Mouse (Mus musculus): ENCODE data around the gene Hsf4. TPM values are rescaled to one million over a fixed set of nuclear protein-coding genes. Genes with fewer than 3 reads are reported as not detected.

The Hsf4 gene
- polyA plus RNA-seq, 1 experiment from 2014 or later, result 0.11 TPM

DNA sequence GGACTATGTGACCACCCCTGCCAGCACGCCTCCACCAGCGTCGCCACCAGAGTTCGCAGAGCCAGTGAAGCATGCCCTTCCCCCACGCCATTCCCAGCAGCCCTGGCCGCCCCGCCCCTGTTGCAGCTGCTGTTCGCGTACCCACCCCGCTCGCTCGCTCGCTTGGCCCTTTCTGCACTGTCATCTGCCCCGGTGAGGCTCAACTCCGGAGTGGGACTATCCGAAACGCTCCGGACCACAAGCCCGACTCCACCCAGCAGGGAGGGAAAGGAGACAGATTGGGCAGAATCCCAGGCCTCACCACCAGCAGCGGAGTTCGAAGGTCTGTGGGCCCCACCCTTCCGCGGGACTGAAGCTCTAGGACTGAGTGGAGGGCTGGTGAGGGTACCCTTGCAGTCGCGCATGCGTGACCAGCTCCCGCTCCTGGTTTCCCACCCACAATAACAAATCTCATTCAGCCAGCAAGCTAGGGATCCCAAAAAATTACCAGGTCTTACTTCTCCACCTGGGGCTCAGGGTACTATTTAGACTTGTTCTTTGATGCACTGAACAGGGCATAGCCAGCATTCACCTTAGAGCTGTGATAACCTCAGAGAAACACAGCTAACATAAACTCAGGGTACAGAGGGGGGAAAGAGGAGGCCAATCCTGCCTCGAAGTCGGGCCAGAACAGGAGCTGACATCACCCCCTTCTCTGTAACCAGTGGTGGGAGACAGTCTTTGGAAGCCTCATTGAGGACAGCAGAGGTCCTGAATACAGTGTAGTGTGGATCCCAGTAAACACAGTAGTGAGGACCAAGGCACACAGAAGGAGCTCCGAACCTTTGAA is 6.9 kb downstream of the Hsf4 start:
- no peak overlapping the region for H3K27ac ChIP-seq
- peak overlapping the region; percentile 62 for H3K9ac ChIP-seq
- peak; percentile 71 for ATAC-seq (ENCODE audit: low FRiP score)
- peaks cover 10% of the 10 kb centered on the region; the same call in 1 of the 2 replicates for H3K36me3 ChIP-seq (replicated peaks)
- WGBS, result 2% methylated on average over 30 of the region's 30 CpGs
- H3K4me2 ChIP-seq, result peak overlapping the region; percentile 68
- peaks cover 29% of the 10 kb centered on the region for H3K4me1 ChIP-seq
- no peaks in the 10 kb centered on the region for H3K9me3 ChIP-seq
- peaks cover 97% of the 10 kb centered on the region for H3K27me3 ChIP-seq
- peak overlapping the region; percentile 42 for H3K4me3 ChIP-seq (replicated peaks)

DNA sequence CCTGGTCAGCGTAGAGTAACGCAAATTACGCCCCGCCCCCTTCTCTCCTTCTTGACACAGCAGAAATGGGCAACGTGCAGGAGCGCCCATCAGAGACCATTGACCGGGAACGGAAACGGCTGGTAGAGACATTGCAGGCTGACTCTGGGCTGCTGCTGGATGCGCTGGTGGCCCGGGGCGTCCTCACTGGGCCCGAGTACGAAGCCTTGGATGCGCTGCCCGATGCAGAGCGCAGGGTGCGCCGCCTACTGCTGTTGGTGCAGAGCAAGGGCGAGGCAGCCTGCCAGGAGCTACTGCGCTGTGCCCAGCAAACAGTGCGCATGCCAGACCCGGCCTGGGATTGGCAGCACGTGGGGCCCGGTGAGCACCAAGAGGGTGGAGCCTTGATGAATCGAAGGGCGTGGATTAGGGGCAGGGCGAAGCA is 9.3 kb downstream of the Hsf4 start:
- Histone ChIP-seq H3K9ac (peak overlapping the region; percentile 34), H3K4me2 (peak overlapping the region; percentile 50)

DNA sequence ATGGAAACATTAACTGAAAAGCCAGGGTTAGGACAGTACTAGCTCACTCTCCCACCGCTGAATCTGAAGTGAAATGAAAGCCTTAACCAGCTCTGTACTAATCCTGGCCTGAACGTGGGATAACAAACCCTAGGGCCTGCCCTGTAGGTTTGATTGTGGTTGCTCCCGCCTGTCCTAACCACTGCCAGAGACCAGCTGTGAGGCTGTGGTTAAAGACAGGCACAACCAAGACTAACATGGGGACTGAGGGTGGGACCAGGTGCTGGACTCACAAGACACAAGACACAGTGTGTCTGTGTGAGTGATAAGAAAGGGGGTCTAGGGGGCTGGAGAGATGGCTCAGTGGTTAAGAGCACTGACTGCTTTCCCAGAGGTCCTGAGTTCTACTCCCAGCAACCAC is 11.0 kb downstream of the Hsf4 start:
- H3K27ac ChIP-seq, result no peak overlapping the region
- H3K4me2 ChIP-seq, result no peak overlapping the region
- H3K9ac ChIP-seq, result no peak overlapping the region
- H3K9me3 ChIP-seq, result no peaks in the 10 kb centered on the region
- 61% methylated on average over 3 of the region's 3 CpGs for WGBS
- no peak for ATAC-seq (ENCODE audit: low FRiP score)
- peaks cover 42% of the 10 kb centered on the region for H3K36me3 ChIP-seq (replicated peaks)
- peaks cover 68% of the 10 kb centered on the region for H3K27me3 ChIP-seq
- H3K4me1 ChIP-seq, result peaks cover 28% of the 10 kb centered on the region
- no peak overlapping the region for H3K4me3 ChIP-seq (replicated peaks)

More for the DNA sequence above, 9.3 kb downstream of the Hsf4 start:
- H3K4me3 ChIP-seq (replicated peaks), result peak overlapping the region; percentile 24
- peaks cover 29% of the 10 kb centered on the region for H3K4me1 ChIP-seq
- no peaks in the 10 kb centered on the region for H3K9me3 ChIP-seq
- WGBS, result 2% methylated on average over 28 of the region's 28 CpGs
- peaks cover 30% of the 10 kb centered on the region for H3K36me3 ChIP-seq (replicated peaks)
- H3K27ac ChIP-seq, result no peak overlapping the region
- peaks cover 84% of the 10 kb centered on the region for H3K27me3 ChIP-seq
- ATAC-seq (ENCODE audit: low FRiP score), result peak; percentile 53

DNA sequence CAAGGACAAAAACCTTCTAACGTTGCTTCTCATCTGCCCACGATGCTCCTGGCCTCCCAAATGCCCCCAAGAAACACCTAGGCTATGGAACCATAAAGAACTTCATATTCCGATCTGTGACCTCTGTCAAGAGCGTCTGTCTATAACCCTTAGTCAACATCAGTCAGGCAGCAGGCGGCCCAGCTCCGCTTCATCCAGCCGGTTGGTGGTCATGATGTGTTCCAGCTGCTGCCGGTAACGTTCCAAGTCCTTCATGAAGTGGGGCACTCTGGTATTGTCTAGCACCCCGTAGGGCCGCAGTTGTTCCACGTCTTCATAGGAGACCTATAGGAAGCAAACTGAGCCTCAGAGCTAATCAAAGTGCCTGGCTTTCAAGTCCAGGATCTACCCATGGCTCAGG is 12.2 kb downstream of the Hsf4 start:
- Histone ChIP-seq H3K9ac (no peak overlapping the region), H3K4me1 (peaks cover 27% of the 10 kb centered on the region), H3K4me3 (replicated peaks) (no peak overlapping the region), H3K9me3 (no peaks in the 10 kb centered on the region), H3K36me3 (replicated peaks) (peaks cover 44% of the 10 kb centered on the region), H3K27ac (no peak overlapping the region), H3K27me3 (peaks cover 55% of the 10 kb centered on the region), H3K4me2 (no peak overlapping the region)
- 90% methylated on average over 12 of the region's 12 CpGs for WGBS
- ATAC-seq (ENCODE audit: low FRiP score), result no peak

DNA sequence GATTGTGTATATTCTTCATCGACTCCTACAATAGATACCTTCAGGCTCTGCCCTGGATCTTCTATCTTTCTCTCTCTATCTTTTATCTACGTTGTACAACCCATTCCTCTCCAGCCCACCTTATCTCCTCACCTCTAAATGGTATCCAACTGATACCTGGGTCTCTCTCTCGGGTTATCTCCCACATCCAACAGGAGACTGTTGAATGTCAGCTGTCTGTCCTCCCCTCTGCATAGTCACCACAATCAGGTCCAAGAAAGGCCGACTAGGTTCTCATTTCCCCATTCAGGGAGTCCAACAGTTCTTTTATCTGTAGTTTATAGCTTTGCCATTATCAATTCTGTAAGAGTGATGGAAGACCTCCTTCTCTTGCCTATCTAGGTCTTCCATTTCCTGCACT is 12.6 kb downstream of the Hsf4 start:
- no peak for ATAC-seq (ENCODE audit: low FRiP score)
- no peak overlapping the region for H3K4me3 ChIP-seq (replicated peaks)
- WGBS, result 91% methylated on average over 4 of the region's 4 CpGs
- H3K27me3 ChIP-seq, result peaks cover 51% of the 10 kb centered on the region
- no peak overlapping the region for H3K9ac ChIP-seq
- no peaks in the 10 kb centered on the region for H3K9me3 ChIP-seq
- H3K4me2 ChIP-seq, result no peak overlapping the region
- peaks cover 44% of the 10 kb centered on the region for H3K36me3 ChIP-seq (replicated peaks)
- no peak overlapping the region for H3K27ac ChIP-seq
- H3K4me1 ChIP-seq, result peaks cover 28% of the 10 kb centered on the region

DNA sequence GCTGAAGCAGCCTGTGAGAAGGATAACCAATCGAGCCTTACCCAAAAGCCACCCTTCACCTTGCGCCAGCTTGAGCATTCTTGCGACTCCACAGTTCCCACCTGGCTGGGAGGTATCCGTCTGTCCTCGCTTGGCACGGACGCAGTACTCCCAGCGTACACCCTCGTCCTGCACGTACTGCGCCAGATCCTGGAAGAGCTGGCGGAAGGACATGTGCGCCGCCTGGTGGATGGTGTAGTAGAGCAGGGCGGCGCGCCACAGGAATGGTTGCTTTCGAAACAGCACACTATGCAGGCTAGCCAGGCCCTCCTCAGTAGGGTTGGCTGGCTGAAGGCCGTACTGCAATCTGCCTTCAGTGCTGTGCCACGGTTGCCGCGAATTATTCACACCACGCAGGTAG is 13.5 kb downstream of the Hsf4 start:
- H3K27ac ChIP-seq, result no peak overlapping the region
- H3K9ac ChIP-seq, result no peak overlapping the region
- peaks cover 43% of the 10 kb centered on the region for H3K27me3 ChIP-seq
- peaks cover 44% of the 10 kb centered on the region for H3K36me3 ChIP-seq (replicated peaks)
- no peak overlapping the region for H3K4me2 ChIP-seq
- H3K4me3 ChIP-seq (replicated peaks), result no peak overlapping the region
- ATAC-seq (ENCODE audit: low FRiP score), result peak; percentile 10; the same call in 1 of the 2 replicates
- WGBS, result 26% methylated on average over 23 of the region's 23 CpGs
- no peaks in the 10 kb centered on the region for H3K9me3 ChIP-seq
- peaks cover 36% of the 10 kb centered on the region for H3K4me1 ChIP-seq

DNA sequence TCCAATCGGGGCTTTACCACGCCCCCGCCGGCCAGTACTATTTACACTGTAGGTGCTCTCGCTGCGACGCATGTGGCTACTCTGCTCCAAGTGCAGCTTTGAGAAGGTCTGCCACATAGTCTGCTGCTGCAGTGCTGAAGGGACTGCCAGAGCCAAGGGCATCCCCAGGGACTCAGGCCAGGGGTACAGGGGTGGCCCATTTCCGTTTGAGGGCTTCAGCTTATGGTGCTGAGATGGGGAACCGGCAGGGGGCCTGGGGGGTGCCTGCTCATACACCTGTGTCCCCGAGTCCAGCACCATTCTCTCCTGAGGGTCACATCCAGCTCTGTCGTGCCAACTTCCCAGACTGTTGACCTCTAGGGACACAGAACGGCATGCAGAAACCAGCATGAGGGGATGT is 15.9 kb downstream of the Hsf4 start:
- no peak for ATAC-seq (ENCODE audit: low FRiP score)
- 50% methylated on average over 12 of the region's 12 CpGs for WGBS
- no peak overlapping the region; the same call in 1 of the 2 replicates for H3K4me2 ChIP-seq
- H3K4me1 ChIP-seq, result peaks cover 45% of the 10 kb centered on the region
- H3K9me3 ChIP-seq, result no peaks in the 10 kb centered on the region
- H3K27ac ChIP-seq, result no peak overlapping the region
- no peak overlapping the region for H3K4me3 ChIP-seq (replicated peaks)
- peaks cover 27% of the 10 kb centered on the region for H3K27me3 ChIP-seq
- H3K9ac ChIP-seq, result no peak overlapping the region
- H3K36me3 ChIP-seq (replicated peaks), result peaks cover 39% of the 10 kb centered on the region

DNA sequence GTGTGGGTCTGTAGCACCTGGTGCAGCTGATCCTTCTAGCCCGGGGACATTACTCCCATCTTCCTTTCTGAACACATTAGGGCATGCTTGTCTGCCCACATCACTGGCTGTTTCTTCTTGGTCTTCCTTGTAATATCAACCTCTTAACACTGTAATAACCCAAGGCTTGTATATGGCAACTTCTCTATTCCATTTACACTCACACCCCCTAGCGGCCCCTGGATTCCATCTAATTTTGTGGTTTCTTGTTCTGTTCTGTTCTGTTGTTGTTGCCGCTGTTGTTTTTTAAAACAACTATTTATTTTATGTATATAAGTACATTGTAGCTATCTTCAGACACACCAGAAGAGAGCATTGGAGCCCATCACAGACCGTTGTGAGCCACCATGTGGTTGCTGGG is 17.3 kb downstream of the Hsf4 start:
- Histone ChIP-seq H3K9ac (no peak overlapping the region), H3K9me3 (no peaks in the 10 kb centered on the region), H3K36me3 (replicated peaks) (peaks cover 30% of the 10 kb centered on the region), H3K4me3 (replicated peaks) (no peak overlapping the region), H3K27me3 (peaks cover 25% of the 10 kb centered on the region), H3K4me2 (0 out of 2 replicates have a peak overlapping the region, but pooled peaks have one; percentile 11), H3K27ac (no peak overlapping the region), H3K4me1 (peaks cover 49% of the 10 kb centered on the region)
- ATAC-seq (ENCODE audit: low FRiP score), result no peak
- WGBS, result 86% methylated on average over 4 of the region's 4 CpGs

DNA sequence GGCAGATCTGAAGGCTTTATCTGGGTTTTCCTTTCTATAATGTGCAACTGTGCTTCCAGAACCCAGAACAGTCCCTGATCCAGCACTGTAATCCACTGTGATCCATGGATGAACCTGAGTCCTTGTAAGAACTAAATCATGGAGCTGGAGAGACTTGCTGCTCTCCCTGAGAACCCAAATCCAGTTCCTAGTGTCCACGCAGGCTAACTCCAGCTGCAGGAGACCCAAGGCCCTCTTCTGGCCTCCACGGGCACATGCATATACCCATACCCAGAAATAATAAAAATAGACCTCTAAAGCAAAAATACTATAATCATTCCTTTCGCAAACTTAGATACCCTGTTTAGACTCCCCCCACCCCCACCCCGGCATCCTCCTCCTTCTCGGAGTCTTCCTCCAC is 18.6 kb downstream of the Hsf4 start:
- H3K9me3 ChIP-seq, result no peaks in the 10 kb centered on the region
- peaks cover 30% of the 10 kb centered on the region for H3K27me3 ChIP-seq
- H3K4me1 ChIP-seq, result peaks cover 49% of the 10 kb centered on the region
- H3K36me3 ChIP-seq (replicated peaks), result peaks cover 17% of the 10 kb centered on the region
- H3K27ac ChIP-seq, result no peak overlapping the region
- H3K4me3 ChIP-seq (replicated peaks), result peak overlapping the region; percentile 54
- ATAC-seq (ENCODE audit: low FRiP score), result no peak
- peak overlapping the region; percentile 61 for H3K9ac ChIP-seq
- WGBS, result 87% methylated on average over 5 of the region's 5 CpGs
- H3K4me2 ChIP-seq, result peak overlapping the region; percentile 80

DNA sequence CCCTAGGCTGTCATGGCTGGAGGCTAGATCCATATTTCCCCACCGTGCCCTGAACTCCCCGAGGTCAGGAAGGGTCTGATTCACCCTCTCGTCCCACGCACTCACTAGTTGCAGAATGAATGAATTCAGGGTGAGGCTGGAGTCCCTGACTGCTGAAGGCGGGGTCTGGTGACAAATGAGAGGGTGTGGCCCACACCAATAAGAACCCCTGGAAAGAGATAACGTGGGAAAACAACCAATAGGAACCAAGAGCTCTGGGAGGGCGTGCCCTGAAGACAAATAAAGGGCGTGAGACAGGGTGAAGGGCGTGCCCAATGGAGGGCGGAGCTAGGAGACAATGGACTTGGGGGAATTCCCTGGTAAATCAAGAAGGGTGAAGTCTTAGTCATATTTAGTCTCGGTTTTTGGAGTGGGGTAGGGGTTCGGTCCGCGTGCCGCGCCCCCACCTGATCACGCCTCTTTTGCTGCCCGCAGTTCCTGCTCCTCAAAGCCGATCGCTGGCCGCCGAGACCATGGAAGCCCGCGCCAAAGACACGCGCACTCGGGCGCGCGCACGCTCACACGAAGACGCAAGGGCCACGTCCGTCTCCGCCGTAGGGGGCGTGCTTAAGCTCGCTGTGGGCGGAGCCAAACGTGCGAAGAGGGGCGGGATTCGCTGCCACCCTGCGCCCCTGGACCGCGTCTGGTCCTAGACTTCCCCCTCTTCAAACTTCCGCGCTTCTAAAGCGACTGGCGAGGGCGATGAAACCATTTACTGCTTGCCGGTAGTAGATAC is 19.5 kb downstream of the Hsf4 start:
- peak overlapping the region; percentile 61 for H3K9ac ChIP-seq
- H3K9me3 ChIP-seq, result no peaks in the 10 kb centered on the region
- peaks cover 49% of the 10 kb centered on the region for H3K4me1 ChIP-seq
- H3K27ac ChIP-seq, result peak overlapping the region; percentile 90
- peaks cover 31% of the 10 kb centered on the region for H3K27me3 ChIP-seq
- H3K36me3 ChIP-seq (replicated peaks), result peaks cover 14% of the 10 kb centered on the region
- peak; percentile 95 for ATAC-seq (ENCODE audit: low FRiP score)
- peak overlapping the region; percentile 80 for H3K4me2 ChIP-seq
- WGBS, result under 1% methylated on average over 53 of the region's 53 CpGs
- peak overlapping the region; percentile 54 for H3K4me3 ChIP-seq (replicated peaks)

DNA sequence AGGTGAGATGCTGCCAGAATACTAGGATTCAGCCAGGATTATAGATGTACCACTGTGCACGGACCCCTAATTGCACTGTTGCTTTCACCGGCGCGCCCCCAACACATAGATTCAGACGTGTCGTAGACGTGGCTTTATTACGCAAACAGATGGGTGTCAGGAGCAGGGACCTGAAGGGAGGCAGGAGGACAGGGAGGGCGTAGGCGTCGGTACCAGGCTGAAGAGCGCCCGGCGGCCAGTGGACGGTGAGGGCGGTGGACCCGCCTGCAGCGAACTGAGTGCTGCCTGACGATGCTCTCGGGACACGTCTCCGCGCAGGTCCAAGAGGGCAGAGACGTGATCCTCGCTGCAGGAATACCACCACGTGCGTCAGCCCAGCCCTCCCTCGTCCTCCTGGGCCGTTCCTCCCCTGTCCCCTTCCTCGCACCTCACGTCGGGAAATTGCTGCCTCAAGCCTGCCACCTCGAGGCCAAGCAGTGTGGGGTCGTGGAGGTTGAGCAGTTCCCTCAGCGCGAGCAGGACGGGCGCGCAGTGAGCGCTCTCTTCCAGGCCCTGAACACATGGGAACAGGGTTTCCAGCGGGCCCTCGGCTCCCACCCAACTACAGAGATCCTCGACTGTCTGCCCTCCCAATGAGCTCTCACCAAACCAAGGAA is 20.3 kb downstream of the Hsf4 start, which contains the start of gene 4931428F04Rik:
TSS of gene 4931428F04Rik (minus strand) at position 60 of the 656 bp plus-strand sequence.
- peaks cover 8% of the 10 kb centered on the region for H3K36me3 ChIP-seq (replicated peaks)
- no peaks in the 10 kb centered on the region for H3K9me3 ChIP-seq
- H3K4me3 ChIP-seq (replicated peaks), result peak within 1 kb of the TSS; percentile 54
- H3K4me2 ChIP-seq, result peak within 1 kb of the TSS; percentile 80
- WGBS, result 2% methylated on average over 43 of the region's 43 CpGs
- ATAC-seq (ENCODE audit: low FRiP score), result peak; percentile 28
- H3K9ac ChIP-seq, result peak within 1 kb of the TSS; percentile 61
- peaks cover 31% of the 10 kb centered on the region for H3K27me3 ChIP-seq
- peak within 1 kb of the TSS; percentile 90 for H3K27ac ChIP-seq
- peaks cover 49% of the 10 kb centered on the region for H3K4me1 ChIP-seq
